Mouse (Mus musculus) adrenal gland, postnatal 10 days (tissue): ENCODE data around the gene Arid1a. TPM values are rescaled to one million over a fixed set of nuclear protein-coding genes. Genes with fewer than 3 reads are reported as not detected.

Experiments used
- DNase-seq: peaks from one replicate; pipeline ENCODE4 v3.0.0; 2021; ENCODE audit warnings: mixed read lengths
- long read RNA-seq, 2 experiments: library from polyadenylated mRNA; stranded (forward); transcript quantifications; one replicate each; pipeline ENCODE4 v2.0.0; 2021
- total RNA-seq, 2 experiments: library from RNA; stranded (reverse); gene quantifications; 2 replicates each; pipeline ENCODE4 v1.2.3; 2021

The Arid1a gene
- 10 to 100 TPM; 46.7 to 63.4 TPM for total RNA-seq
- long read RNA-seq, experiment 1, partial matches to known transcripts: 1 of 6 reads
- long read RNA-seq, experiment 1, other reads (novel, unspliced or antisense): 5 of 6 reads
- long read RNA-seq, experiment 2, partial matches to known transcripts: 16 of 16 reads
- long read RNA-seq, experiment 2, other reads (novel, unspliced or antisense): 0 of 16 reads

- DNase-seq: peak; percentile 97
These were observed at the start of gene Arid1a for GRCm38 (mm10) chr4:133756514-133757268. Gene Arid1a (minus strand): TSS chr4:133756769.

- DNase-seq: no peak
These were observed 48.1 kb upstream of the Arid1a start for GRCm38 (mm10) chr4:133804401-133805263.

GRCm38 (mm10) chr4:133800589-133800988, 44.0 kb upstream of the Arid1a start:
- no peak for DNase-seq

- no peak for DNase-seq
These were observed 36.7 kb upstream of the Arid1a start for GRCm38 (mm10) chr4:133793269-133793668.

GRCm38 (mm10) chr4:133774570-133775554, 18.3 kb upstream of the Arid1a start:
- peak; percentile 90 for DNase-seq

- DNase-seq: no peak
These were observed 12.6 kb upstream of the Arid1a start for GRCm38 (mm10) chr4:133769157-133769556.

GRCm38 (mm10) chr4:133763112-133763511, 6.5 kb upstream of the Arid1a start:
- DNase-seq: no peak

GRCm38 (mm10) chr4:133759659-133760058, 3.1 kb upstream of the Arid1a start:
- no peak for DNase-seq

- peak; percentile 89 for DNase-seq
These were observed 783 bp upstream of the Arid1a start for GRCm38 (mm10) chr4:133757269-133757835.

- DNase-seq: no peak
These were observed 653 bp downstream of the Arid1a start for GRCm38 (mm10) chr4:133755861-133756371.

- peak; percentile 15 for DNase-seq
These were observed 1.5 kb downstream of the Arid1a start for GRCm38 (mm10) chr4:133754871-133755765.

- DNase-seq: peak; percentile 98
These were observed 2.3 kb downstream of the Arid1a start for GRCm38 (mm10) chr4:133754238-133754637.

- peak; percentile 83 for DNase-seq
These were observed 3.0 kb downstream of the Arid1a start for GRCm38 (mm10) chr4:133753375-133754190.

GRCm38 (mm10) chr4:133752449-133753374, 3.9 kb downstream of the Arid1a start:
- DNase-seq: peak; percentile 62

GRCm38 (mm10) chr4:133751521-133752448, 4.8 kb downstream of the Arid1a start:
- DNase-seq: peak; percentile 53

GRCm38 (mm10) chr4:133750184-133750775, 6.3 kb downstream of the Arid1a start:
- DNase-seq: no peak
